ENCODE assay signal across 8 mouse cellular contexts in the genomic region with DNA sequence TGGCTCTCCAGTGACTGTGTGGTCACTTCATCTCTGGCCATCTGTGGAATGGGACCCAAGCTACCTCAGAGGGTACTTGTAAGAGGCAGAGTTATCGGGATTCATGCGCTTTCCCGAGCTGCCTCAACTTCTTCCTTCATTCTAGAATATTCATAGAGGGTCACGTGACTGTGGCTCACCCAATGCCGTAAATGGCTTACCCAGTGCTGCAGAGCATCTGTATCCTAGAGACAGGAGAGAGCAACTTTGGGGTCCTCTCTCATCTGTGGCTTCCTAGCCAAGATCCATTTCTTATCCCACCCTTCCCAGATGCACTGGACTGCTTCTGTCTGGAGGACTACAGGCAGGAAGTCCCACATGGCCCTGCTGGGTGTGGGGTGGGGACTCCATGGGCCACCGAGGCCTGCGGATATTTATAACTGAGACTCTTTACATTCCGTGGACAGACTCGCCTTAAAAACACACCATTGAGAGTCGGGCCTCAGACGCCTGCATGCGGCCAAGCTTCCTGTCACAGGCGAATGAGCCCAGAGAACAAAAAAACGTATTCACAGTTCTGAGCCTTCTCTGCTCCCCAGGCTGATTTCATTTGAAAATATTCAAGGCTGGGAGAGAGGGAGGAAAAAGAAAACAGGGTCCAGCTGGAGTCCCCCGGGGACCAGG.
DNase-seq lines count a peak whose midpoint lies in the region; ATAC-seq lines count a peak whose summit lies in the region.

No protein-coding gene starts in this region.

- peak overlapping the region; percentile 29 for H3K9ac ChIP-seq in lung, embryonic 16.5 days (ENCODE audit: low read length)
- H3K9ac ChIP-seq in intestine, embryonic 15.5 days, result no peak overlapping the region
- no peak overlapping the region for H3K9ac ChIP-seq in neural tube, embryonic 12.5 days

- H3K27me3 ChIP-seq in lung, embryonic 16.5 days (ENCODE audit: control insufficient read depth, insufficient read depth, low read depth, low read length), result no peaks in the 10 kb centered on the region
- H3K27me3 ChIP-seq in forebrain, embryonic 10.5 days (ENCODE audit: poor library complexity, severe bottlenecking), result no peaks in the 10 kb centered on the region
- H3K27me3 ChIP-seq in intestine, embryonic 15.5 days (replicated peaks), result no peaks in the 10 kb centered on the region
- H3K27me3 ChIP-seq in neural tube, embryonic 12.5 days (replicated peaks), result no peaks in the 10 kb centered on the region

- WGBS in lung, embryonic 16.5 days, result 32% methylated on average over 15 of the region's 15 CpGs
- 60% methylated on average over 15 of the region's 15 CpGs for WGBS in forebrain, embryonic 10.5 days
- 46% methylated on average over 15 of the region's 15 CpGs for WGBS in intestine, embryonic 15.5 days
- WGBS in neural tube, embryonic 12.5 days, result 49% methylated on average over 15 of the region's 15 CpGs

- peaks cover 93% of the 10 kb centered on the region for H3K4me1 ChIP-seq in lung, embryonic 16.5 days (replicated peaks; ENCODE audit: control insufficient read depth, insufficient read depth, low read length)
- peaks cover 68% of the 10 kb centered on the region for H3K4me1 ChIP-seq in forebrain, embryonic 10.5 days
- peaks cover 65% of the 10 kb centered on the region for H3K4me1 ChIP-seq in intestine, embryonic 15.5 days (replicated peaks)
- peaks cover 45% of the 10 kb centered on the region for H3K4me1 ChIP-seq in neural tube, embryonic 12.5 days

- no peaks in the 10 kb centered on the region for H3K9me3 ChIP-seq in lung, embryonic 16.5 days (ENCODE audit: control insufficient read depth, low read length)
- H3K9me3 ChIP-seq in forebrain, embryonic 10.5 days, result no peaks in the 10 kb centered on the region
- H3K9me3 ChIP-seq in intestine, embryonic 15.5 days, result no peaks in the 10 kb centered on the region
- no peaks in the 10 kb centered on the region for H3K9me3 ChIP-seq in neural tube, embryonic 12.5 days

- no peak for DNase-seq in lung, postnatal 14 days
- no peak for DNase-seq in forebrain, embryonic 10.5 days (ENCODE audit: extremely low spot score, low spot score)
- DNase-seq in kidney, postnatal 10 days, result no peak
- no peak for DNase-seq in adrenal gland, adult 8-10 months

- H3K36me3 ChIP-seq in lung, embryonic 16.5 days (ENCODE audit: control insufficient read depth, insufficient read depth, low read length), result no peaks in the 10 kb centered on the region
- H3K36me3 ChIP-seq in forebrain, embryonic 10.5 days (replicated peaks), result no peaks in the 10 kb centered on the region
- no peaks in the 10 kb centered on the region for H3K36me3 ChIP-seq in intestine, embryonic 15.5 days
- H3K36me3 ChIP-seq in neural tube, embryonic 12.5 days, result no peaks in the 10 kb centered on the region

- 0 out of 2 replicates have a peak, but pooled peaks have one; percentile 5 for ATAC-seq in lung, embryonic 16.5 days (ENCODE audit: low read depth)
- ATAC-seq in intestine, embryonic 15.5 days, result 0 out of 2 replicates have a peak, but pooled peaks have one; percentile 3
- ATAC-seq in neural tube, embryonic 12.5 days (ENCODE audit: low FRiP score, low read depth), result peak; percentile 48
- no peak for ATAC-seq in megakaryocyte-erythroid progenitor cell, adult 5-6 weeks (replicated peaks; ENCODE audit: low FRiP score, low TSS enrichment, poor library complexity, severe bottlenecking)

- no peak overlapping the region for H3K4me2 ChIP-seq in lung, embryonic 16.5 days (ENCODE audit: low read depth, low read length)
- no peak overlapping the region for H3K4me2 ChIP-seq in intestine, embryonic 15.5 days (replicated peaks)
- H3K4me2 ChIP-seq in neural tube, embryonic 12.5 days (replicated peaks), result no peak overlapping the region

- peak overlapping the region; percentile 99 for H3K27ac ChIP-seq in lung, embryonic 16.5 days (ENCODE audit: low read length)
- H3K27ac ChIP-seq in forebrain, embryonic 10.5 days, result peak overlapping the region; percentile 82
- peak overlapping the region; percentile 24 for H3K27ac ChIP-seq in intestine, embryonic 15.5 days
- peak overlapping the region; percentile 26; the same call in 1 of the 2 replicates for H3K27ac ChIP-seq in neural tube, embryonic 12.5 days

- H3K4me3 ChIP-seq in lung, embryonic 16.5 days (ENCODE audit: low read length), result no peak overlapping the region
- H3K4me3 ChIP-seq in forebrain, embryonic 10.5 days, result no peak overlapping the region
- no peak overlapping the region for H3K4me3 ChIP-seq in intestine, embryonic 15.5 days (replicated peaks)
- no peak overlapping the region for H3K4me3 ChIP-seq in neural tube, embryonic 12.5 days

Comparison
In these comparisons a context has a peak if more than half of its experiments do, and no peak if none do; other contexts are left out.
1. H3K27ac ChIP-seq: peak in every context shown above with its lines; median percentile 99 in lung, embryonic 16.5 days; 82 in forebrain, embryonic 10.5 days; 26 in neural tube, embryonic 12.5 days; 24 in intestine, embryonic 15.5 days.